Mouse (Mus musculus) CD4-positive, CD25-positive, alpha-beta regulatory T cell (primary cell): ENCODE measurements around the gene Bcl7a. TPM values are rescaled to one million over a fixed set of nuclear protein-coding genes. Genes with fewer than 3 reads are reported as not detected.

ENCODE experiments used
- polyA plus RNA-seq: library from polyadenylated mRNA; unstranded; fragments of 100-300 nt; shearing (Covaris generic); gene quantifications from one replicate; pipeline ENCODE4 v1.2.1, GENCODE M21; 2017

Bcl7a gene
- 7.8 TPM for polyA plus RNA-seq

DNA sequence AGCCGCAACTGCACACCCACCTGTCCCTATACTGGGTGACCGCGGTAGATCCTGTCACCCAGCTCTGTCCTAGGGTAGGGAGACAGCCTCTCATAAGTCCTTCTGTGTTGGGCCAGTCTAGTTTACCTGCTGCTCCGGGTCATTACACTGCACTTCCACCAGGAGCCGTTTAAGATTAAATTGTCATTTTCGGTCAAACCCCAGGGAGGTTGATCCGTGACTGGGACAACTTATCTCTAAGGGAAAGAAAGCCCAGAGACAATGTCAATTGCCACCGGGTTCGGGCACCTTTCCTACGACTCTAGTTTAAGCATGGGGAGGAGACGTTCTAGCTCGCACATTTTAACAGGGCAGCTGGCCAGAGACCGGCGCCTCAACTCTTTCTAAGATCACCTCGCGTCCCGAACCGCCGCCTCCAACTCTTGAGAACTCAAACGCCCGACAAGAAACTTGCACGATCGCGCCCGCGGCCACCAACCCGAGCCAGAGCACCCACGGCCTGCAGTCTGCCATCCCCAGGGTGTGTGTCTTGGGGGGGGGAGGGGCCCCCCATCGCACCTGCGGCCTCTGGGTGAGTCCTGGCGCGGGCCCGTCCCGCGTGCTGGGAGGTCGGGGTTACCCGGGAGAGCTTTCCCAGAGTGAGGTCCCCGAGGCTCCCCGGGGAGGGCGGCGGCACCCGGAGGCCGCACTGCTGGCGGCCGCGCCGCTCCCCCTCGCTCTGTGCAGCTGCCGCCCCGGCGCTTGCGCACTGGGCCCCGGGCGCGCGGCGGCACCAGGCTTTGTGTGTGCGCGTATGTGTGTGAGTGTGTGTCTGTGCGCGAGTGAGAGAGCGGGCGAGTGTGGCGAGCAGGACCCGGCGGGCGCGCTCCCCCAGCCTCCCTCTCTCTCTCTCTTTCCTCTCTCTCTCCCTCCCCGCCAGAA is at the start of gene Bcl7a:
Bcl7a (plus strand) TSS at position 128 of the 921 bp plus-strand sequence.

GRCm38 (mm10) chr5:123394303-123394956 is 50.8 kb downstream of the Bcl7a start, which contains the start of gene Mlxip:
Gene Mlxip, plus strand, starts transcription at chr5:123394798.

Other genes with a start within 250 kb of the Bcl7a start
- gene Rhof, start 211.1 kb upstream of the Bcl7a start, polyA plus RNA-seq, result 216 TPM
- 7.5 TPM for gene Setd1b, start 201.6 kb upstream of the Bcl7a start, polyA plus RNA-seq
- gene Psmd9, start 174.4 kb upstream of the Bcl7a start, polyA plus RNA-seq, result 51.1 TPM
- gene Hpd, start 161.1 kb upstream of the Bcl7a start, polyA plus RNA-seq, result not detected
- gene Wdr66, start 91.7 kb upstream of the Bcl7a start, polyA plus RNA-seq, result 2.4 TPM
- gene Mlxip, start 51.0 kb downstream of the Bcl7a start, polyA plus RNA-seq, result 56.6 TPM
- gene Lrrc43, start 145.5 kb downstream of the Bcl7a start, polyA plus RNA-seq, result not detected
- gene Il31, start 145.7 kb downstream of the Bcl7a start, polyA plus RNA-seq, result not detected
- 0.14 TPM for gene B3gnt4, start 166.6 kb downstream of the Bcl7a start, polyA plus RNA-seq
- 117 TPM for gene Diablo, start 180.3 kb downstream of the Bcl7a start, polyA plus RNA-seq
- 0.95 TPM for gene Gm49027, start 181.7 kb downstream of the Bcl7a start, polyA plus RNA-seq
- 49.8 TPM for gene Vps33a, start 229.2 kb downstream of the Bcl7a start, polyA plus RNA-seq